Mouse (Mus musculus): ENCODE data around the gene Surf1.

- TF ChIP-seq CTCF (IDR thresholded peaks at IDR 0.05; ENCODE audit: control insufficient read depth, insufficient read depth, insufficient replicate concordance, low read depth, low read length) = no peak
- no peak for TF ChIP-seq POLR2A (IDR thresholded peaks at IDR 0.05; ENCODE audit: control insufficient read depth, low read depth, low read length)
Observed at GRCm38 (mm10) chr2:26914148-26914941, 2.0 kb downstream of the Surf1 start.
